Mouse (Mus musculus): Measurements from ENCODE around the gene Gm45753. TPM values are rescaled to one million over a fixed set of nuclear protein-coding genes. Genes with fewer than 3 reads are reported as not detected.

The Gm45753 gene
- polyA plus RNA-seq, 1 experiment from 2014 or later = 0.71 TPM

GRCm38 (mm10) chr8:45320930-45321329 is 12.7 kb upstream of the Gm45753 start:
- H3K36me3 ChIP-seq (ENCODE audit: insufficient read depth, low read length) = no peaks in the 10 kb centered on the region
- ATAC-seq (replicated peaks; ENCODE audit: low FRiP score, low read depth) (no peak), DNase-seq (ENCODE audit: low spot score) (no peak)
- WGBS = 71% methylated on average over 1 of the region's 1 CpGs
- H3K9ac ChIP-seq (ENCODE audit: low read depth, low read length) = no peak overlapping the region
- H3K27me3 ChIP-seq (ENCODE audit: insufficient read depth, low read length) = no peaks in the 10 kb centered on the region
- H3K4me3 ChIP-seq (replicated peaks; ENCODE audit: low read depth, low read length) = no peak overlapping the region
- H3K9me3 ChIP-seq (replicated peaks; ENCODE audit: low read length) = no peaks in the 10 kb centered on the region
- no peak overlapping the region for H3K27ac ChIP-seq
- TF ChIP-seq CTCF (IDR thresholded peaks at IDR 0.05; ENCODE audit: low read depth) = no peak
- no peak overlapping the region for H3K4me2 ChIP-seq (ENCODE audit: low read length)
- H3K4me1 ChIP-seq (replicated peaks; ENCODE audit: insufficient read depth, low read length) = no peaks in the 10 kb centered on the region

GRCm38 (mm10) chr8:45310967-45311366 is 2.7 kb upstream of the Gm45753 start:
- no peak for ATAC-seq (replicated peaks; ENCODE audit: low FRiP score, low read depth)
- Histone ChIP-seq H3K4me1 (replicated peaks; ENCODE audit: insufficient read depth, low read length) (no peaks in the 10 kb centered on the region), H3K36me3 (ENCODE audit: insufficient read depth, low read length) (no peaks in the 10 kb centered on the region), H3K4me2 (ENCODE audit: low read length) (no peak overlapping the region), H3K27ac (no peak overlapping the region), H3K27me3 (ENCODE audit: insufficient read depth, low read length) (no peaks in the 10 kb centered on the region), H3K9ac (ENCODE audit: low read depth, low read length) (no peak overlapping the region), H3K4me3 (replicated peaks; ENCODE audit: low read depth, low read length) (no peak overlapping the region), H3K9me3 (replicated peaks; ENCODE audit: low read length) (no peaks in the 10 kb centered on the region)
- no peak for TF ChIP-seq CTCF (IDR thresholded peaks at IDR 0.05; ENCODE audit: low read depth)
- 79% methylated on average over 4 of the region's 4 CpGs for WGBS
- no peak for DNase-seq (ENCODE audit: low spot score)

DNA sequence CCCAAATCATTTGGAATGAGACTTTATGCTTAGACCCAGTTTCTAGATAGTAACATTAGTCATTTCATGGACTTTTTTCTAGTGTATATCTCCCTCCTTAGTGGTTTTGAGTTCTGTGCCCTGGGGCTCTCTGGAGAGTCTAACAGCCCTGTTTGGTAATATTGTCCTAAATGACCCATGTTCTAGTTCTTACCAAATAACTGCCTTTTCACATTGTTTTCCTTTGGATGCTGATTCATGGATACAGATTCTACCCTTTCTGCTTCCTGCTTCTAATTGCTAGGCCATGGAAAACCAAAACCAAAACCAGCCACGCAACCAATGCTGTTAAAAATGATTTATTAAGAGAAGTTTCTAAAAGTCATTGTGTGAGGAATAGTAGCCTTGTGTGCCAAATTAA is 2.8 kb downstream of the Gm45753 start:
- WGBS = 29% methylated on average over 1 of the region's 1 CpGs
- H3K27me3 ChIP-seq (ENCODE audit: insufficient read depth, low read length) = no peaks in the 10 kb centered on the region
- H3K4me1 ChIP-seq (replicated peaks; ENCODE audit: insufficient read depth, low read length) = no peaks in the 10 kb centered on the region
- no peak for TF ChIP-seq CTCF (IDR thresholded peaks at IDR 0.05; ENCODE audit: low read depth)
- no peak overlapping the region for H3K4me2 ChIP-seq (ENCODE audit: low read length)
- H3K9ac ChIP-seq (ENCODE audit: low read depth, low read length) = no peak overlapping the region
- H3K36me3 ChIP-seq (ENCODE audit: insufficient read depth, low read length) = no peaks in the 10 kb centered on the region
- no peaks in the 10 kb centered on the region for H3K9me3 ChIP-seq (replicated peaks; ENCODE audit: low read length)
- DNase-seq (ENCODE audit: low spot score) = peak; percentile 40
- H3K27ac ChIP-seq = no peak overlapping the region
- ATAC-seq (replicated peaks; ENCODE audit: low FRiP score, low read depth) = no peak
- H3K4me3 ChIP-seq (replicated peaks; ENCODE audit: low read depth, low read length) = no peak overlapping the region

DNA sequence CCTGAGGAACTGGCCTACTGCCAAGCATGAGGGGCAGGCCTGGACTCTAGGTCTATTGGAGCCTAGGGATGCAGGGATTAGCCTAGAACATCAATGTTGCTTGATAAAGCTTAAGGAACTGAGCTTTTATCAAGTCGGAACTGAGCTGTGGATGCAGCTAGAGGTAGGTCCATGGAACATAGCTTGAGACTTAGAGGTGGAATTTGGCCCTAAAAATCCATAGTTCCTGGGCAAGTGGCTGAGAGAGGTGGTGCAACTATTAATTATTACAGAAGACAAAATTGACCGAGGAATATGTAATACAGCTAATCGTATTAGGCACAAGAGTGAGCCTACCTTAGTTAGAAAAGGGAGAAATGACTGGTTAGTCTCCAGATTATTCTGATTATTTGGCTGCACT is 3.9 kb downstream of the Gm45753 start:
- DNase-seq (ENCODE audit: low spot score) (no peak), ATAC-seq (replicated peaks; ENCODE audit: low FRiP score, low read depth) (no peak)
- H3K27ac ChIP-seq = no peak overlapping the region
- TF ChIP-seq CTCF (IDR thresholded peaks at IDR 0.05; ENCODE audit: low read depth) = no peak
- H3K4me3 ChIP-seq (replicated peaks; ENCODE audit: low read depth, low read length) = no peak overlapping the region
- no peak overlapping the region for H3K9ac ChIP-seq (ENCODE audit: low read depth, low read length)
- no peaks in the 10 kb centered on the region for H3K9me3 ChIP-seq (replicated peaks; ENCODE audit: low read length)
- no peaks in the 10 kb centered on the region for H3K4me1 ChIP-seq (replicated peaks; ENCODE audit: insufficient read depth, low read length)
- no peaks in the 10 kb centered on the region for H3K27me3 ChIP-seq (ENCODE audit: insufficient read depth, low read length)
- H3K4me2 ChIP-seq (ENCODE audit: low read length) = no peak overlapping the region
- 94% methylated on average over 3 of the region's 3 CpGs for WGBS
- H3K36me3 ChIP-seq (ENCODE audit: insufficient read depth, low read length) = no peaks in the 10 kb centered on the region

DNA sequence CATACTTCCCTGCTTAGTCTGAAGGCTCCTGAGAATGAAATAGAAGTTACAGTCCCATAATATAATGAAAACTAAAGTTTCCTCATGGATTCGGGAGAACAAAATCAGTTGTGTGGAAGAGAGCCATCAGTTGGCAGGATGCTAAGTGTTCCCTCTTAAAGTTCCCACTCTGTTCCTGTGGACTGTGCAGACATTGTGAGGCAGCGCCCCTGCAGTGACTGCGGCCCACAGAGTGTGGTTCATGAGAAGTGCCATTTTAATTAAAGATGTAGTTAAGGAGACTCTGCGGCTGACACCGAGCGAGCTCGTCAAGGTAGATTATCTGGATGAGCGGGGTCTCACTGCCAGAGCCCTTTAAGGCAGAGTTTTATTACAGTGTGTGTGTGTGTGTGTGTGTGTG is 5.9 kb downstream of the Gm45753 start:
- Histone ChIP-seq H3K9me3 (replicated peaks; ENCODE audit: low read length) (no peaks in the 10 kb centered on the region), H3K36me3 (ENCODE audit: insufficient read depth, low read length) (no peaks in the 10 kb centered on the region), H3K4me2 (ENCODE audit: low read length) (no peak overlapping the region), H3K9ac (ENCODE audit: low read depth, low read length) (no peak overlapping the region), H3K4me1 (replicated peaks; ENCODE audit: insufficient read depth, low read length) (no peaks in the 10 kb centered on the region), H3K4me3 (replicated peaks; ENCODE audit: low read depth, low read length) (no peak overlapping the region), H3K27me3 (ENCODE audit: insufficient read depth, low read length) (no peaks in the 10 kb centered on the region), H3K27ac (no peak overlapping the region)
- TF ChIP-seq CTCF (IDR thresholded peaks at IDR 0.05; ENCODE audit: low read depth) = no peak
- WGBS = 61% methylated on average over 8 of the region's 8 CpGs
- no peak for DNase-seq (ENCODE audit: low spot score)
- no peak for ATAC-seq (replicated peaks; ENCODE audit: low FRiP score, low read depth)

- Histone ChIP-seq H3K36me3 (ENCODE audit: insufficient read depth, low read length) (no peaks in the 10 kb centered on the region), H3K4me3 (replicated peaks; ENCODE audit: low read depth, low read length) (no peak overlapping the region), H3K9me3 (replicated peaks; ENCODE audit: low read length) (no peaks in the 10 kb centered on the region), H3K4me2 (ENCODE audit: low read length) (no peak overlapping the region), H3K27ac (no peak overlapping the region), H3K27me3 (ENCODE audit: insufficient read depth, low read length) (no peaks in the 10 kb centered on the region), H3K9ac (ENCODE audit: low read depth, low read length) (no peak overlapping the region), H3K4me1 (replicated peaks; ENCODE audit: insufficient read depth, low read length) (no peaks in the 10 kb centered on the region)
- DNase-seq (ENCODE audit: low spot score) (no peak), ATAC-seq (replicated peaks; ENCODE audit: low FRiP score, low read depth) (no peak)
- no peak for TF ChIP-seq CTCF (IDR thresholded peaks at IDR 0.05; ENCODE audit: low read depth)
- 91% methylated on average over 6 of the region's 6 CpGs for WGBS
These were observed 13.0 kb downstream of the Gm45753 start for GRCm38 (mm10) chr8:45295276-45295675.

GRCm38 (mm10) chr8:45294687-45295086 is 13.6 kb downstream of the Gm45753 start, which contains the start of gene Klkb1:
Gene Klkb1, minus strand, starts transcription at chr8:45294859.
- Histone ChIP-seq H3K4me3 (replicated peaks; ENCODE audit: low read depth, low read length) (no peak within 1 kb of the TSS), H3K36me3 (ENCODE audit: insufficient read depth, low read length) (no peaks in the 10 kb centered on the region), H3K4me1 (replicated peaks; ENCODE audit: insufficient read depth, low read length) (no peaks in the 10 kb centered on the region), H3K27ac (no peak within 1 kb of the TSS), H3K9ac (ENCODE audit: low read depth, low read length) (no peak within 1 kb of the TSS), H3K27me3 (ENCODE audit: insufficient read depth, low read length) (no peaks in the 10 kb centered on the region), H3K4me2 (ENCODE audit: low read length) (no peak within 1 kb of the TSS), H3K9me3 (replicated peaks; ENCODE audit: low read length) (no peaks in the 10 kb centered on the region)
- DNase-seq (ENCODE audit: low spot score) = no peak
- 88% methylated on average over 7 of the region's 7 CpGs for WGBS
- no peak for ATAC-seq (replicated peaks; ENCODE audit: low FRiP score, low read depth)
- TF ChIP-seq CTCF (IDR thresholded peaks at IDR 0.05; ENCODE audit: low read depth) = no peak

Measured in kidney, postnatal 0 days (tissue).